Mouse (Mus musculus) lung, embryonic 15.5 days (tissue): ENCODE results near the gene Sptlc3. TPM values are rescaled to one million over a fixed set of nuclear protein-coding genes. Genes with fewer than 3 reads are reported as not detected.

ENCODE experiments used
- ATAC-seq: fragments of 200-750 bp; cut with Nextera tagmentation; 2 replicates; pipeline ENCODE4 v1.8.0; 2017; ENCODE audit warnings: moderate number of reproducible peaks, borderline replicate concordance; ENCODE audit not compliant: low FRiP score, low TSS enrichment; ENCODE audit errors: extremely low read depth
- H3K27ac ChIP-seq: fragments of 300-500 bp; sonication (generic); 2 replicates; pipeline ENCODE4 v1.5.1; 2015; ENCODE audit warnings: moderate library complexity, mild to moderate bottlenecking, inconsistent platforms
- H3K27me3 ChIP-seq: fragments of 300-500 bp; sonication (generic); 2 replicates; pipeline ENCODE4 v1.6.1; 2015; ENCODE audit warnings: inconsistent platforms
- H3K36me3 ChIP-seq: fragments of 300-500 bp; sonication (generic); 2 replicates; pipeline ENCODE4 v1.6.1; 2015; ENCODE audit warnings: inconsistent platforms
- H3K4me1 ChIP-seq: fragments of 300-500 bp; sonication (generic); 2 replicates; pipeline ENCODE4 v1.6.1; 2015; ENCODE audit warnings: inconsistent platforms
- H3K4me2 ChIP-seq: fragments of 300-500 bp; sonication (generic); 2 replicates; pipeline ENCODE4 v1.6.1; 2015; ENCODE audit warnings: inconsistent platforms, mild to moderate bottlenecking, moderate library complexity
- H3K4me3 ChIP-seq: fragments of 300-500 bp; sonication (generic); 2 replicates; pipeline ENCODE4 v1.5.1; 2015; ENCODE audit warnings: mild to moderate bottlenecking, inconsistent platforms
- H3K9ac ChIP-seq: fragments of 300-500 bp; sonication (generic); 2 replicates; pipeline ENCODE4 v1.6.1; 2015; ENCODE audit warnings: inconsistent platforms
- H3K9me3 ChIP-seq: fragments of 300-500 bp; sonication (generic); 2 replicates; pipeline ENCODE4 v1.6.1; 2016; ENCODE audit warnings: inconsistent platforms
- WGBS: fragments of 180-500 bp; shearing (Covaris S2); methylation state at CpG from one replicate; pipeline ENCODE4 v1.1.7; 2015; 5-methylcytosine and 5-hydroxymethylcytosine counted together
- polyA plus RNA-seq: library from polyadenylated mRNA; unstranded; fragments of >200 nt; fragmentation: Nextera tagmentation; extraction: Ambion mirVana; gene quantifications from 2 replicates; pipeline ENCODE4 v1.2.1, GENCODE M21; 2015

The Sptlc3 gene
- polyA plus RNA-seq, 1 experiment from 2014 or later, result 0.89 TPM

- Histone ChIP-seq H3K36me3 (no peaks in the 10 kb centered on the region), H3K27ac (peak overlapping the region; percentile 45; the same call in 1 of the 2 replicates), H3K4me1 (peaks cover 14% of the 10 kb centered on the region), H3K27me3 (no peaks in the 10 kb centered on the region), H3K9ac (no peak overlapping the region), H3K9me3 (no peaks in the 10 kb centered on the region), H3K4me3 (no peak overlapping the region), H3K4me2 (no peak overlapping the region)
- 38% methylated on average over 7 of the region's 7 CpGs for WGBS
- ATAC-seq, result peak; percentile 64; the same call in 1 of the 2 replicates
These were observed 148.2 kb downstream of the Sptlc3 start for GRCm38 (mm10) chr2:139641757-139642385.

DNA sequence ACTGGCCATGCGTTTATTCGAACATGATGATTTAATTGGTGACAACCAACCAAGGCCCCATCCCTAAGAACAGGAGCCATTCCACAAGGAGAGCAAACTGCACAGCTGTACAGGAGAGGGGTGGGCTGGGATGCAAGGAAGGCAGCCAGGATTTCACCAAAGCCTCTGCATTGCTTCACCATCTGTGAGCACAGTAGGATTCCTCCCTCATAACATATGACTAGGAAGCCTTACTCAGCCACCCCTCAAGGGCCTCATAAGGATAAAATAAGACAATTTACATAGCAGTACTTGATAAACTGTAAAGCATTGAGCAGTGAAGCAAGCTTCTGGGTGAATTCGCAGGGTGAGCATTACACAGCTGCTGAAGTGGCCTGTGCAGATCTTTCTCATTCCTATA, 155.8 kb downstream of the Sptlc3 start:
- no peak overlapping the region for H3K4me2 ChIP-seq
- H3K9me3 ChIP-seq, result no peaks in the 10 kb centered on the region
- H3K4me1 ChIP-seq, result no peaks in the 10 kb centered on the region
- H3K27ac ChIP-seq, result no peak overlapping the region
- WGBS, result 71% methylated on average over 3 of the region's 3 CpGs
- no peak overlapping the region for H3K9ac ChIP-seq
- no peak for ATAC-seq
- no peaks in the 10 kb centered on the region for H3K27me3 ChIP-seq
- no peak overlapping the region for H3K4me3 ChIP-seq
- no peaks in the 10 kb centered on the region for H3K36me3 ChIP-seq

GRCm38 (mm10) chr2:139656750-139657149, 163.0 kb downstream of the Sptlc3 start:
- Histone ChIP-seq H3K4me2 (no peak overlapping the region), H3K4me3 (no peak overlapping the region), H3K27me3 (no peaks in the 10 kb centered on the region), H3K36me3 (no peaks in the 10 kb centered on the region), H3K9ac (no peak overlapping the region), H3K4me1 (no peaks in the 10 kb centered on the region), H3K9me3 (no peaks in the 10 kb centered on the region), H3K27ac (no peak overlapping the region)
- ATAC-seq, result no peak
- 44% methylated on average over 4 of the region's 4 CpGs for WGBS

- H3K4me3 ChIP-seq, result no peak overlapping the region
- H3K9me3 ChIP-seq, result no peaks in the 10 kb centered on the region
- 82% methylated on average over 3 of the region's 3 CpGs for WGBS
- peaks cover 11% of the 10 kb centered on the region for H3K4me1 ChIP-seq
- no peaks in the 10 kb centered on the region for H3K27me3 ChIP-seq
- H3K27ac ChIP-seq, result no peak overlapping the region
- no peak overlapping the region for H3K9ac ChIP-seq
- no peaks in the 10 kb centered on the region for H3K36me3 ChIP-seq
- H3K4me2 ChIP-seq, result no peak overlapping the region
- no peak for ATAC-seq
These were observed 178.1 kb downstream of the Sptlc3 start for GRCm38 (mm10) chr2:139671838-139672237.

GRCm38 (mm10) chr2:139672371-139672770, 178.7 kb downstream of the Sptlc3 start:
- Histone ChIP-seq H3K27ac (no peak overlapping the region), H3K9ac (no peak overlapping the region), H3K9me3 (no peaks in the 10 kb centered on the region), H3K4me3 (no peak overlapping the region), H3K36me3 (no peaks in the 10 kb centered on the region), H3K4me1 (peaks cover 11% of the 10 kb centered on the region), H3K4me2 (no peak overlapping the region), H3K27me3 (no peaks in the 10 kb centered on the region)
- WGBS, result 59% methylated on average over 2 of the region's 2 CpGs
- no peak for ATAC-seq

GRCm38 (mm10) chr2:139677065-139677762, 183.5 kb downstream of the Sptlc3 start:
- Histone ChIP-seq H3K4me3 (peak overlapping the region; percentile 90), H3K27ac (peak overlapping the region; percentile 93), H3K4me2 (peak overlapping the region; percentile 87), H3K27me3 (no peaks in the 10 kb centered on the region), H3K4me1 (peaks cover 10% of the 10 kb centered on the region), H3K9ac (peak overlapping the region; percentile 90), H3K36me3 (no peaks in the 10 kb centered on the region), H3K9me3 (no peaks in the 10 kb centered on the region)
- WGBS, result under 1% methylated on average over 52 of the region's 52 CpGs
- ATAC-seq, result peak; percentile 88

- ATAC-seq, result peak; percentile 50
- no peaks in the 10 kb centered on the region for H3K9me3 ChIP-seq
These were observed 184.1 kb downstream of the Sptlc3 start, which contains the start of gene Ism1 for GRCm38 (mm10) chr2:139677809-139678274. Gene Ism1, plus strand, starts transcription at chr2:139678178.

DNA sequence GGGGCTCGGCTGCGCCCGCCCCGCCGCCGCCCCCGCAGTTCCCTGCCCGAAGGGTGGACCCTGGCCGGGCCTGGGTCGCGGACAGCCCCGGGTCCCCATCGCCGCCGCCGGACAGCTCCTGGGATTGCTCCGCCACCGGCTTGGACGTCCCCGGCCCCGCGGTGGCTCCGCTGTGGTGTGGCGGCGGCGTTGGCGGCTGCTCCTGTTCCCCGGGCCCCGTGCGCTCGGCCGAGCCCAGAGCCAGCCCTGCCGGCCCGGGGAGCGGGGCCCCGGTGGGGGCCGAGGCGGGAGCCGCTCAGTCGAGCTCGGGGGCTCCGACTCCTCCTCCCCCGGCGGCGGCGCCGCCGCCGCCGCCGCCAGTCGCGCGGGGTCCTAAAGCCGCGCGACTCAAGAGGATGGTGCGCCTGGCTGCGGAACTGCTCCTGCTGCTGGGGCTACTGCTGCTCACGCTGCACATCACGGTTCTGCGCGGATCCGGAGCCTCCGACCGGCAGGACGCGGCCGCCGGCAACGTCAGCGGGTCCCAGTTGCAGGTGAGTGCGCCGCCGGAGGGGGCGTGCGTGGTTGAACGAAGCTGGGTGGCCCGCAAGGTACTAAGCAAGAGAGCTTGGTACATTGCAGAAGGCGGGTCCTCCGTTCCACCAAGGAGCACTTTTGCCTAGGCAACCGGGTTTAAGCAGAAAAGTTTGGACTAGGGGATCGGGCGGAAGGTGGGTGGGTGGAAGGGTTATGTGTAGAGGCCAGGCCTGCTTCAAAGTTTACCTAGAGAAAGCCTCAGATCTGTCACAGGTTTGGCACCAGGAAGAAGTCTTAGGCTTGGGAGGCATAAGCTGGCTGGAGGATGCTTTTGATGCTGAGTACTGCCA, 184.8 kb downstream of the Sptlc3 start:
- under 1% methylated on average over 74 of the region's 84 CpGs for WGBS
- H3K9me3 ChIP-seq, result no peaks in the 10 kb centered on the region

More at GRCm38 (mm10) chr2:139677809-139678274, 184.1 kb downstream of the Sptlc3 start, which contains the start of gene Ism1:
- H3K36me3 ChIP-seq, result no peaks in the 10 kb centered on the region
- H3K4me3 ChIP-seq, result peak within 1 kb of the TSS; percentile 90
- no peaks in the 10 kb centered on the region for H3K27me3 ChIP-seq
- H3K4me2 ChIP-seq, result peak within 1 kb of the TSS; percentile 87
- H3K9ac ChIP-seq, result peak within 1 kb of the TSS; percentile 90
- WGBS, result under 1% methylated on average over 27 of the region's 39 CpGs
- peaks cover 14% of the 10 kb centered on the region for H3K4me1 ChIP-seq
- peak within 1 kb of the TSS; percentile 93 for H3K27ac ChIP-seq

GRCm38 (mm10) chr2:139682540-139682939, 188.8 kb downstream of the Sptlc3 start:
- no peaks in the 10 kb centered on the region for H3K9me3 ChIP-seq
- no peaks in the 10 kb centered on the region for H3K36me3 ChIP-seq
- no peak overlapping the region for H3K4me3 ChIP-seq
- peak overlapping the region; percentile 41; the same call in 1 of the 2 replicates for H3K27ac ChIP-seq
- ATAC-seq, result peak; percentile 56; the same call in 1 of the 2 replicates
- H3K9ac ChIP-seq, result no peak overlapping the region
- H3K27me3 ChIP-seq, result no peaks in the 10 kb centered on the region
- peaks cover 10% of the 10 kb centered on the region for H3K4me1 ChIP-seq
- H3K4me2 ChIP-seq, result peak overlapping the region; percentile 16; the same call in 1 of the 2 replicates
- 33% methylated on average over 3 of the region's 3 CpGs for WGBS

More for the DNA sequence above, 184.8 kb downstream of the Sptlc3 start:
- Histone ChIP-seq H3K27me3 (no peaks in the 10 kb centered on the region), H3K27ac (peak overlapping the region; percentile 93), H3K9ac (peak overlapping the region; percentile 90), H3K4me3 (peak overlapping the region; percentile 90), H3K4me2 (peak overlapping the region; percentile 87), H3K36me3 (no peaks in the 10 kb centered on the region), H3K4me1 (peaks cover 17% of the 10 kb centered on the region)
- peak; percentile 72 for ATAC-seq
